Mouse (Mus musculus) embryonic facial prominence, embryonic 13.5 days (tissue): ENCODE measurements around the gene Slc9a3r2. TPM values are rescaled to one million over a fixed set of nuclear protein-coding genes. Genes with fewer than 3 reads are reported as not detected.

Experiments used
- ATAC-seq: fragments of 200-750 bp; cut with Nextera tagmentation; 2 replicates; pipeline ENCODE4 v1.8.0; 2017; ENCODE audit warnings: low read depth; ENCODE audit not compliant: insufficient number of reproducible peaks, insufficient read depth, low FRiP score, low TSS enrichment
- H3K27ac ChIP-seq: fragments of 300-500 bp; sonication (generic); 2 replicates; pipeline ENCODE4 v1.5.1; 2015; ENCODE audit warnings: moderate library complexity, mild to moderate bottlenecking, inconsistent platforms
- H3K27me3 ChIP-seq: fragments of 300-500 bp; sonication (generic); 2 replicates; pipeline ENCODE4 v1.6.1; 2015; ENCODE audit warnings: mild to moderate bottlenecking, inconsistent platforms
- H3K36me3 ChIP-seq: fragments of 300-500 bp; sonication (generic); 2 replicates; pipeline ENCODE4 v1.6.1; 2015; ENCODE audit warnings: mild to moderate bottlenecking, inconsistent platforms
- H3K4me1 ChIP-seq: fragments of 300-500 bp; sonication (generic); 2 replicates; pipeline ENCODE4 v1.6.1; 2015; ENCODE audit warnings: inconsistent platforms
- H3K4me2 ChIP-seq: fragments of 300-500 bp; sonication (generic); 2 replicates; pipeline ENCODE4 v1.6.1; 2015; ENCODE audit warnings: moderate library complexity, mild to moderate bottlenecking, inconsistent platforms
- H3K4me3 ChIP-seq: fragments of 300-500 bp; sonication (generic); 2 replicates; pipeline ENCODE4 v1.5.1; 2015; ENCODE audit warnings: mild to moderate bottlenecking, inconsistent platforms
- H3K9ac ChIP-seq: fragments of 300-500 bp; sonication (generic); 2 replicates; pipeline ENCODE4 v1.6.1; 2015; ENCODE audit warnings: mild to moderate bottlenecking, inconsistent platforms
- H3K9me3 ChIP-seq: fragments of 300-500 bp; sonication (generic); 2 replicates; pipeline ENCODE4 v1.6.1; 2016; ENCODE audit warnings: inconsistent platforms
- WGBS: fragments of 180-500 bp; shearing (Covaris S2); methylation state at CpG from one replicate; pipeline ENCODE4 v1.1.7; 2015; ENCODE audit warnings: mixed read lengths; 5-methylcytosine and 5-hydroxymethylcytosine counted together
- polyA plus RNA-seq: library from polyadenylated mRNA; unstranded; fragments of >200 nt; fragmentation: Nextera tagmentation; extraction: Ambion mirVana; gene quantifications from 2 replicates; pipeline ENCODE4 v1.2.1, GENCODE M21; 2015

Slc9a3r2 gene
- polyA plus RNA-seq, 1 experiment from 2014 or later, result 50.4 TPM

GRCm38 (mm10) chr17:24603961-24604360 is 46.2 kb downstream of the Slc9a3r2 start:
- H3K4me3 ChIP-seq, result no peak overlapping the region
- no peaks in the 10 kb centered on the region for H3K4me1 ChIP-seq

GRCm38 (mm10) chr17:24600502-24600901 is 49.6 kb downstream of the Slc9a3r2 start:
- H3K9me3 ChIP-seq, result no peaks in the 10 kb centered on the region
- H3K27me3 ChIP-seq, result no peaks in the 10 kb centered on the region
- H3K4me3 ChIP-seq, result no peak overlapping the region
- no peak overlapping the region for H3K27ac ChIP-seq
- no peak overlapping the region for H3K9ac ChIP-seq
- H3K4me2 ChIP-seq, result no peak overlapping the region
- no peak for ATAC-seq
- no peaks in the 10 kb centered on the region for H3K4me1 ChIP-seq
- H3K36me3 ChIP-seq, result peaks cover 96% of the 10 kb centered on the region
- WGBS, result 95% methylated on average over 4 of the region's 4 CpGs

More at GRCm38 (mm10) chr17:24603961-24604360, 46.2 kb downstream of the Slc9a3r2 start:
- H3K9me3 ChIP-seq, result no peaks in the 10 kb centered on the region
- no peak overlapping the region for H3K4me2 ChIP-seq
- no peak overlapping the region for H3K9ac ChIP-seq
- H3K27me3 ChIP-seq, result no peaks in the 10 kb centered on the region
- 91% methylated on average over 8 of the region's 8 CpGs for WGBS
- H3K36me3 ChIP-seq, result peaks cover 96% of the 10 kb centered on the region
- no peak for ATAC-seq
- H3K27ac ChIP-seq, result no peak overlapping the region

GRCm38 (mm10) chr17:24597989-24598388 is 52.1 kb downstream of the Slc9a3r2 start:
- Histone ChIP-seq H3K27ac (no peak overlapping the region), H3K36me3 (peaks cover 100% of the 10 kb centered on the region), H3K4me3 (no peak overlapping the region), H3K4me2 (no peak overlapping the region), H3K9me3 (no peaks in the 10 kb centered on the region), H3K9ac (no peak overlapping the region), H3K27me3 (no peaks in the 10 kb centered on the region), H3K4me1 (no peaks in the 10 kb centered on the region)
- ATAC-seq, result no peak
- WGBS, result 84% methylated on average over 3 of the region's 3 CpGs

GRCm38 (mm10) chr17:24596471-24597183 is 53.5 kb downstream of the Slc9a3r2 start:
- WGBS, result 88% methylated on average over 19 of the region's 19 CpGs
- ATAC-seq, result no peak
- H3K36me3 ChIP-seq, result peaks cover 99% of the 10 kb centered on the region

GRCm38 (mm10) chr17:24596073-24596466 is 54.1 kb downstream of the Slc9a3r2 start:
- Histone ChIP-seq H3K27ac (no peak overlapping the region), H3K36me3 (peaks cover 99% of the 10 kb centered on the region), H3K4me1 (no peaks in the 10 kb centered on the region), H3K9me3 (no peaks in the 10 kb centered on the region), H3K27me3 (no peaks in the 10 kb centered on the region), H3K4me2 (no peak overlapping the region), H3K4me3 (no peak overlapping the region), H3K9ac (no peak overlapping the region)
- ATAC-seq, result no peak
- WGBS, result 76% methylated on average over 5 of the region's 5 CpGs

More at GRCm38 (mm10) chr17:24596471-24597183, 53.5 kb downstream of the Slc9a3r2 start:
- Histone ChIP-seq H3K4me2 (no peak overlapping the region), H3K4me1 (no peaks in the 10 kb centered on the region), H3K9ac (no peak overlapping the region; the same call in 1 of the 2 replicates), H3K27ac (no peak overlapping the region), H3K9me3 (no peaks in the 10 kb centered on the region), H3K4me3 (no peak overlapping the region), H3K27me3 (no peaks in the 10 kb centered on the region)

GRCm38 (mm10) chr17:24595126-24596072 is 54.7 kb downstream of the Slc9a3r2 start:
- Histone ChIP-seq H3K4me1 (no peaks in the 10 kb centered on the region), H3K36me3 (peaks cover 99% of the 10 kb centered on the region), H3K4me3 (no peak overlapping the region), H3K9me3 (no peaks in the 10 kb centered on the region), H3K27ac (no peak overlapping the region), H3K9ac (no peak overlapping the region), H3K27me3 (no peaks in the 10 kb centered on the region), H3K4me2 (no peak overlapping the region)
- no peak for ATAC-seq
- 75% methylated on average over 17 of the region's 17 CpGs for WGBS

- Histone ChIP-seq H3K9ac (no peak overlapping the region), H3K4me1 (no peaks in the 10 kb centered on the region), H3K36me3 (peaks cover 96% of the 10 kb centered on the region), H3K27ac (no peak overlapping the region), H3K9me3 (no peaks in the 10 kb centered on the region), H3K27me3 (no peaks in the 10 kb centered on the region), H3K4me2 (no peak overlapping the region), H3K4me3 (no peak overlapping the region)
- 90% methylated on average over 26 of the region's 26 CpGs for WGBS
- no peak for ATAC-seq
These were observed 55.9 kb downstream of the Slc9a3r2 start for GRCm38 (mm10) chr17:24593992-24594890.

- no peak overlapping the region for H3K4me2 ChIP-seq
- no peak overlapping the region for H3K27ac ChIP-seq
- 79% methylated on average over 5 of the region's 5 CpGs for WGBS
- no peaks in the 10 kb centered on the region for H3K4me1 ChIP-seq
- no peak overlapping the region for H3K4me3 ChIP-seq
- ATAC-seq, result no peak
- H3K36me3 ChIP-seq, result peaks cover 92% of the 10 kb centered on the region
- no peaks in the 10 kb centered on the region for H3K9me3 ChIP-seq
- H3K9ac ChIP-seq, result no peak overlapping the region
- no peaks in the 10 kb centered on the region for H3K27me3 ChIP-seq
These were observed 56.9 kb downstream of the Slc9a3r2 start for GRCm38 (mm10) chr17:24593248-24593647.

GRCm38 (mm10) chr17:24591695-24592094 is 58.4 kb downstream of the Slc9a3r2 start:
- Histone ChIP-seq H3K4me3 (no peak overlapping the region), H3K9ac (no peak overlapping the region), H3K9me3 (no peaks in the 10 kb centered on the region), H3K4me1 (no peaks in the 10 kb centered on the region), H3K27ac (no peak overlapping the region), H3K4me2 (no peak overlapping the region), H3K27me3 (no peaks in the 10 kb centered on the region), H3K36me3 (peaks cover 91% of the 10 kb centered on the region)
- no peak for ATAC-seq
- WGBS, result 92% methylated on average over 5 of the region's 5 CpGs

- no peaks in the 10 kb centered on the region for H3K4me1 ChIP-seq
- no peak overlapping the region for H3K4me3 ChIP-seq
- no peaks in the 10 kb centered on the region for H3K9me3 ChIP-seq
- WGBS, result 91% methylated on average over 3 of the region's 3 CpGs
- H3K36me3 ChIP-seq, result peaks cover 91% of the 10 kb centered on the region
- no peak for ATAC-seq
- H3K4me2 ChIP-seq, result no peak overlapping the region
- no peaks in the 10 kb centered on the region for H3K27me3 ChIP-seq
- H3K9ac ChIP-seq, result no peak overlapping the region
- H3K27ac ChIP-seq, result no peak overlapping the region
These were observed 59.2 kb downstream of the Slc9a3r2 start for GRCm38 (mm10) chr17:24590943-24591342.
